Mouse (Mus musculus) embryonic facial prominence, embryonic 15.5 days (tissue): ENCODE data around the gene Tax1bp1. TPM values are rescaled to one million over a fixed set of nuclear protein-coding genes. Genes with fewer than 3 reads are reported as not detected.

ENCODE experiments used
- ATAC-seq: fragments of 200-750 bp; cut with Nextera tagmentation; 2 replicates; pipeline ENCODE4 v1.8.0; 2017; ENCODE audit warnings: low read depth, moderate TSS enrichment; ENCODE audit not compliant: insufficient number of reproducible peaks, low FRiP score, low TSS enrichment
- H3K27ac ChIP-seq: fragments of 300-500 bp; sonication (generic); replicated peaks from 2 replicates; pipeline ENCODE4 v1.5.1; 2015; ENCODE audit warnings: mild to moderate bottlenecking, inconsistent platforms
- H3K27me3 ChIP-seq: fragments of 300-500 bp; sonication (generic); 2 replicates; pipeline ENCODE4 v1.6.1; 2015; ENCODE audit warnings: inconsistent platforms
- H3K36me3 ChIP-seq: fragments of 300-500 bp; sonication (generic); 2 replicates; pipeline ENCODE4 v1.6.1; 2015; ENCODE audit warnings: mild to moderate bottlenecking, inconsistent platforms
- H3K4me1 ChIP-seq: fragments of 300-500 bp; sonication (generic); 2 replicates; pipeline ENCODE4 v1.6.1; 2015; ENCODE audit warnings: inconsistent platforms
- H3K4me2 ChIP-seq: fragments of 300-500 bp; sonication (generic); replicated peaks from 2 replicates; pipeline ENCODE4 v1.6.1; 2015; ENCODE audit warnings: mild to moderate bottlenecking, inconsistent platforms
- H3K4me3 ChIP-seq: fragments of 300-500 bp; sonication (generic); replicated peaks from 2 replicates; pipeline ENCODE4 v1.5.1; 2015; ENCODE audit warnings: mild to moderate bottlenecking, inconsistent platforms
- H3K9ac ChIP-seq: fragments of 300-500 bp; sonication (generic); 2 replicates; pipeline ENCODE4 v1.6.1; 2015; ENCODE audit warnings: inconsistent platforms
- H3K9me3 ChIP-seq: fragments of 300-500 bp; sonication (generic); replicated peaks from 2 replicates; pipeline ENCODE4 v1.6.1; 2016; ENCODE audit warnings: inconsistent platforms
- WGBS: fragments of 180-500 bp; shearing (Covaris S2); methylation state at CpG from one replicate; pipeline ENCODE4 v1.1.7; 2015; 5-methylcytosine and 5-hydroxymethylcytosine counted together
- polyA plus RNA-seq: library from polyadenylated mRNA; unstranded; fragments of >200 nt; fragmentation: Nextera tagmentation; extraction: Ambion mirVana; gene quantifications from 2 replicates; pipeline ENCODE4 v1.2.1, GENCODE M21; 2015

Gene Tax1bp1
- polyA plus RNA-seq, 1 experiment from 2014 or later, result 146 TPM

GRCm38 (mm10) chr6:52797252-52797800 is 83.8 kb downstream of the Tax1bp1 start:
- no peak overlapping the region for H3K9ac ChIP-seq
- WGBS, result 53% methylated on average over 6 of the region's 6 CpGs
- H3K4me1 ChIP-seq, result peaks cover 56% of the 10 kb centered on the region
- H3K27ac ChIP-seq, result 0 out of 2 replicates have a peak overlapping the region, but pooled peaks have one; percentile 87
- no peak for ATAC-seq
- no peaks in the 10 kb centered on the region for H3K36me3 ChIP-seq
- no peak overlapping the region for H3K4me3 ChIP-seq
- no peaks in the 10 kb centered on the region for H3K9me3 ChIP-seq
- H3K27me3 ChIP-seq, result no peaks in the 10 kb centered on the region
- no peak overlapping the region for H3K4me2 ChIP-seq

- no peak overlapping the region for H3K4me3 ChIP-seq
- no peak for ATAC-seq
- no peaks in the 10 kb centered on the region for H3K9me3 ChIP-seq
- no peaks in the 10 kb centered on the region for H3K27me3 ChIP-seq
- WGBS, result 20% methylated on average over 9 of the region's 9 CpGs
- H3K4me2 ChIP-seq, result no peak overlapping the region
- H3K4me1 ChIP-seq, result peaks cover 26% of the 10 kb centered on the region
- no peaks in the 10 kb centered on the region for H3K36me3 ChIP-seq
- peak overlapping the region; percentile 69 for H3K27ac ChIP-seq
- no peak overlapping the region for H3K9ac ChIP-seq
These were observed 88.7 kb downstream of the Tax1bp1 start for GRCm38 (mm10) chr6:52802181-52802580.

GRCm38 (mm10) chr6:52805237-52805856 is 91.8 kb downstream of the Tax1bp1 start:
- no peak overlapping the region for H3K9ac ChIP-seq
- no peak overlapping the region for H3K27ac ChIP-seq
- H3K27me3 ChIP-seq, result no peaks in the 10 kb centered on the region
- H3K4me2 ChIP-seq, result no peak overlapping the region
- H3K9me3 ChIP-seq, result no peaks in the 10 kb centered on the region
- ATAC-seq, result peak; percentile 57
- peaks cover 21% of the 10 kb centered on the region for H3K4me1 ChIP-seq
- WGBS, result 83% methylated on average over 3 of the region's 3 CpGs
- H3K36me3 ChIP-seq, result no peaks in the 10 kb centered on the region
- H3K4me3 ChIP-seq, result no peak overlapping the region

Other genes with a start within 250 kb of the Tax1bp1 start
- 91.5 and 92.8 TPM in 2 replicates for gene Hibadh, start 73.3 kb upstream of the Tax1bp1 start, polyA plus RNA-seq